Mouse (Mus musculus): ENCODE data around the gene Ccp110.

- no peak for TF ChIP-seq POLR2A (IDR thresholded peaks at IDR 0.05; ENCODE audit: low read depth, low read length)
- no peak for TF ChIP-seq RCOR1 (conservative IDR thresholded peaks at IDR 0.05; ENCODE audit: low read depth, low read length)
- TF ChIP-seq CTCF (conservative IDR thresholded peaks at IDR 0.05 in 1 of 2, IDR thresholded peaks at IDR 0.05 in 1 of 2; ENCODE audit: low read depth in 2 of 2, low read length in 2 of 2) = no peak
- TF ChIP-seq UBTF (IDR thresholded peaks at IDR 0.05; ENCODE audit: low read depth, low read length) = no peak
Observed at GRCm38 (mm10) chr7:118703144-118703561, 9.2 kb upstream of the Ccp110 start.

All from CH12.LX (cell line).